Mouse (Mus musculus): ENCODE results near the gene Cfap97. TPM values are rescaled to one million over a fixed set of nuclear protein-coding genes. Genes with fewer than 3 reads are reported as not detected.

Gene Cfap97
- total and polyA plus RNA-seq, 3 experiments: 8.5 to 9.3 TPM; not detected in 1

DNA sequence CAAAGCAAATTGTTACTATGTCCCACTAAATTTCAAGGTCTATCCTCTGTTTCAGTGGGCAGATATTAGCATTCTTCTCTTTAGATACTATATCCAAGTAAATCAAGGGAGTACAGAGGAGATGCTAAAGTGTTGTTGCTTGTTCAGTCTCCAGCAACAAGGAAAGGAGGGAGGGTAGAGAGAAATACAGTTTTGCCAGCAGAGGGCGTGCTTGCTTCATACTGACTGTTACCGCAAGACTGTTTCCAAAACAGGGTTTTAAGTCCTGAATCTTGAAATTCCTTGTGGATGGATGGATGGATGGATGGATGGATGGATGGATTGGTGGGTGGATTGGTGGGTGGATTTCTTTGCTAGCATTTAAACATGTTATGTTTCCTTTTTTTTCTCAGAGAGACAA lies 33.8 kb downstream of the Cfap97 start:
- DNase-seq (ENCODE audit: low read depth, low spot score): peak; percentile 83
- Histone ChIP-seq H3K27ac (ENCODE audit: control insufficient read depth, low read depth, low read length) (no peak overlapping the region), H3K4me3 (ENCODE audit: control insufficient read depth in 1 of 2, insufficient read depth in 1 of 2, low read depth in 2 of 2, low read length in 2 of 2) (no peak overlapping the region), H3K36me3 (ENCODE audit: control insufficient read depth in 1 of 2, insufficient read depth in 2 of 2, low read length in 2 of 2) (peaks cover 0 to 5% of the 10 kb centered on the region in 2 experiments; a peak in 2 of 4 replicates), H3K79me2 (ENCODE audit: control insufficient read depth, insufficient read depth, low read length, poor library complexity) (no peaks in the 10 kb centered on the region), H3K9ac (ENCODE audit: control insufficient read depth, low read depth, low read length, poor library complexity, severe bottlenecking) (no peak overlapping the region), H3K27me3 (ENCODE audit: control insufficient read depth in 1 of 2, insufficient read depth in 2 of 2, low read length in 2 of 2) (no peaks in the 10 kb centered on the region), H3K4me1 (ENCODE audit: control insufficient read depth in 1 of 2, insufficient read depth in 2 of 2, low read length in 2 of 2) (no peaks in the 10 kb centered on the region), H3K9me3 (replicated peaks; ENCODE audit: insufficient read depth, low read length) (no peaks in the 10 kb centered on the region)
- TF ChIP-seq TBP (IDR thresholded peaks at IDR 0.05; ENCODE audit: low read depth, low read length): no peak
- TF ChIP-seq RAD21 (IDR thresholded peaks at IDR 0.05; ENCODE audit: low read depth, low read length): peak; percentile 74
- peak; percentile 72 for TF ChIP-seq SMC3 (IDR thresholded peaks at IDR 0.05; ENCODE audit: low read depth, low read length)
- peak; percentile 36; the same call in 1 of the 2 replicates for TF ChIP-seq ZC3H11A (IDR thresholded peaks at IDR 0.05; ENCODE audit: low read depth, low read length)
- TF ChIP-seq CTCF (IDR thresholded peaks at IDR 0.05 in 2 of 3, conservative IDR thresholded peaks at IDR 0.05 in 1 of 3; ENCODE audit: control insufficient read depth in 1 of 3, insufficient read depth in 1 of 3, low read depth in 2 of 3, low read length in 3 of 3, poor library complexity in 1 of 3, severe bottlenecking in 1 of 3): peak; percentile 71 to 86 (median 79)

DNA sequence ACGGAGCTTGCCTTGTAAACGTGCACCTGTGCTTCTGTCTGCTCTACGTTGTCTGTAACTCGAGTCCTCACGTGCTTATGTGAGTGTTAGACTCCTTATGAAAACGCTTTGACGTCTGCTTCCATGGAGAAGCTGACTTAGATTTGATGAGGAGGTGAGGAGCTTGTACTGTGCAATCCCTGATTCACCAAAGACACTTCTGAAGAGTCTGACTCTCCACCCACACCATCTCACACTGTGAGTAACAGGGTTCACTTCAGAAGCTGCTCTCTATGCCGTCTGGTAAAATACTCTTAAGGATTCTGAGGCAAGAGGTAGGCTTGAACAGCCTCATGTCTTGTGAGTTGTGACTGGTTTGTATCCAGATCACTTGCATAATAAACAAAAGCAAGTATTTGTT lies 41.5 kb downstream of the Cfap97 start:
- Histone ChIP-seq H3K27me3 (ENCODE audit: control insufficient read depth in 1 of 2, insufficient read depth in 2 of 2, low read length in 2 of 2) (no peaks in the 10 kb centered on the region), H3K4me1 (ENCODE audit: control insufficient read depth in 1 of 2, insufficient read depth in 2 of 2, low read length in 2 of 2) (no peaks in the 10 kb centered on the region), H3K27ac (ENCODE audit: control insufficient read depth, low read depth, low read length) (no peak overlapping the region), H3K36me3 (ENCODE audit: control insufficient read depth in 1 of 2, insufficient read depth in 2 of 2, low read length in 2 of 2) (peaks cover 0 to 7% of the 10 kb centered on the region in 2 experiments; a peak in 2 of 4 replicates), H3K4me3 (ENCODE audit: control insufficient read depth in 1 of 2, insufficient read depth in 1 of 2, low read depth in 2 of 2, low read length in 2 of 2) (no peak overlapping the region), H3K9me3 (replicated peaks; ENCODE audit: insufficient read depth, low read length) (no peaks in the 10 kb centered on the region), H3K9ac (ENCODE audit: control insufficient read depth, low read depth, low read length, poor library complexity, severe bottlenecking) (no peak overlapping the region), H3K79me2 (ENCODE audit: control insufficient read depth, insufficient read depth, low read length, poor library complexity) (no peaks in the 10 kb centered on the region)
- no peak for TF ChIP-seq USF1 (IDR thresholded peaks at IDR 0.05; ENCODE audit: low read depth, low read length)
- TF ChIP-seq MAZ (IDR thresholded peaks at IDR 0.05; ENCODE audit: low read depth, low read length): no peak
- no peak for TF ChIP-seq GABPA (IDR thresholded peaks at IDR 0.05; ENCODE audit: low read depth, low read length)
- no peak for TF ChIP-seq JUND (IDR thresholded peaks at IDR 0.05; ENCODE audit: low read depth, low read length)
- TF ChIP-seq BHLHE40 (IDR thresholded peaks at IDR 0.05; ENCODE audit: borderline replicate concordance, low read depth, low read length): no peak
- no peak for TF ChIP-seq ETS1 (IDR thresholded peaks at IDR 0.05; ENCODE audit: low read depth, low read length)
- no peak for TF ChIP-seq TCF12 (IDR thresholded peaks at IDR 0.05; ENCODE audit: low read depth, low read length)
- no peak for TF ChIP-seq CHD2 (IDR thresholded peaks at IDR 0.05; ENCODE audit: low read length)
- no peak for TF ChIP-seq POLR2AphosphoS5 (IDR thresholded peaks at IDR 0.05; ENCODE audit: borderline replicate concordance, low read depth, low read length)
- no peak for TF ChIP-seq CHD1 (IDR thresholded peaks at IDR 0.05; ENCODE audit: low read depth, low read length)
- TF ChIP-seq HCFC1 (IDR thresholded peaks at IDR 0.05; ENCODE audit: low read depth, low read length): no peak
- no peak for TF ChIP-seq UBTF (IDR thresholded peaks at IDR 0.05; ENCODE audit: borderline replicate concordance, insufficient read depth, low read depth, low read length)
- DNase-seq (ENCODE audit: low read depth, low spot score): no peak

All from MEL (cell line).